Mouse (Mus musculus) layer of hippocampus, postnatal 36 days (tissue): Measurements from ENCODE around the gene Rps11. TPM values are rescaled to one million over a fixed set of nuclear protein-coding genes. Genes with fewer than 3 reads are reported as not detected.
A peak's percentile ranks its signal among the peaks of the same experiment; 100 is the strongest.

Experiments
- DNase-seq, 2 experiments: peaks; one replicate each; pipeline ENCODE4 v3.0.0; 2022
- microRNA-seq, 2 experiments: library from miRNA; unstranded; fragments of <30 nt; microRNA quantifications; one replicate each; pipeline ENCODE4 v1.2.0; 2021
- total RNA-seq, 2 experiments: library from RNA; stranded (reverse); gene quantifications; 2 replicates each; pipeline ENCODE4 v1.2.3; 2021

The Rps11 gene
- total RNA-seq, 2 experiments from 2014 or later: 408 to 432 TPM

DNA sequence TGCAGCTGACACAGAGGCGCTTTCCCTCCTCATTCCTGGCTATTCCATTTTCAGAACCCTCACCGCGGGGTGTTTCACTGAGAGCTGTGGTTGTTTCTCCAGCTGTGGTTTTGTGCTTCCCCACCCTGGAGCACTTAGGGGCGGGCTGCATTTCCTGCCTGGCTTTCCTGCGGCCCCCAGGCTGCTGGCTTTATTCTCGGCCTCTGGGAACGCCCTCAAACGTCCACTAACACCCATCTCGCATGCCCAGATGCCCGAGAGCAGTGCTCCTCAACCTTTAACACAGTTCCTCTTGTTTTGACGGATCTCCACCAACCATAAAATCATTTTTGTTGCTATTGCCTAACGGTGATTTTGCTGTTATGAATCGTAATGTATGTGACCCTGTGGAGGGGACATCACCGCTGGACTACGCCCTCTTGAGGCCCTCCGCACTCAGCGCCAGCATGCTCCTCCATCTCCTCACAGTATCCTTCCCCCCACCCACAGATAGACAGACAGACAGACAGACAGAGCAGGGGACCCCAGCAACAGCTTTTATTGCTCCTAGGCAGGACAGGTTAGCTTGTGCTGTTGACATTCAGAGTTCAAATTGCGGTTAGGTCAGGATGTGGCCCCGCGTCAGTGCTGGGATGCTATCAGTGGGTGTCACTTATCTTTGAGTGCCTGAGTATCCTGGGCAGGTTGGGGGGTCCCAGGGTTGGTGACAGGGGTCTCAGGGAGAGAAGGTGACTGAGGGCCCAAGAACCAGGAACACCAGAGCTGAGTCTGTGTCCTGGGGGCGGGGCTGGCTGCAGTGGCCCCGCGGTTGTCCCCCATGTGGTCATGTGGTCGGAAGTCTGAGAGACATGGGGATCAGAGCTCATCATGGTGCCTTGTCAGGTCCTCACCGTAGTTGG lies 41.6 kb downstream of the Rps11 start:
- DNase-seq: no peak

DNA sequence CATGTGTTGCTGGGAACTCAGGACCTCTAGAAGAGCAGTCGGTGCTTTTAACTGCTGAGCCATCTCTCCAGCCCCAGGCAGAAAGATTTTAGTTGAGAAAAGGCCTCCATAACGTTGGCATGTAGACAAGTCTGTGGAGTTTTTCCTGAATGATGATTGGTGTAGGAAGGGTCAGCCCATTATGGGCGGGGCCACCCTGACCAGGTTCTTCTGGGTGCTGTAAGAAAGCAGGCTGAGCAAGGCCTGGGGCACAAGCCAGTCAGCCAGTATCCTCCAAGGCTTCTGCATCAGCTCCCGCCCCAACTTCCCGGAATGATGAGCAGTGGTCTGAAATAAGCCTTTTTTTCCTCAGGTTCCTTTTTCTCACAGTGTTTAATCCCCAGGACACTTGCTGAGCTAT lies 43.2 kb downstream of the Rps11 start:
- no peak for DNase-seq

DNA sequence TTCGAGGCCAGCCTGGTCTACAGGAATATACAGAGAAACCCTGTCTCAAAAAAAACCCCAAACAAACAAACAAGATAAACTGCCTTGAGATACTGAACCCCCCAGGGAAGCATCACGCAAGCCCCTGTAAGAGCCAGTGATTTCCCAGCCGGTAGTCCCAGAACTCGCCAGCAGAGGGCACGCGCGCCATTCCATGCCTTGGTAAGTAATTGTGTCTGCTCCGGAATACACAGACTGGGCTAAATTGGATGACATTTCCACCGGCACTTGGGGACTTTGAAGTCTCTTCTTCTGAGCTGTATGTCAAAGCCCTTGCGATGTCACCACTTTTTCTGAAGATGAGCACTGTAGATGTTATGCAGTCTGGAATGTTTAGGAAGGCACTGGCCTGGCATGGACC lies 44.4 kb downstream of the Rps11 start:
- DNase-seq: peak; percentile 87 to 89

DNA sequence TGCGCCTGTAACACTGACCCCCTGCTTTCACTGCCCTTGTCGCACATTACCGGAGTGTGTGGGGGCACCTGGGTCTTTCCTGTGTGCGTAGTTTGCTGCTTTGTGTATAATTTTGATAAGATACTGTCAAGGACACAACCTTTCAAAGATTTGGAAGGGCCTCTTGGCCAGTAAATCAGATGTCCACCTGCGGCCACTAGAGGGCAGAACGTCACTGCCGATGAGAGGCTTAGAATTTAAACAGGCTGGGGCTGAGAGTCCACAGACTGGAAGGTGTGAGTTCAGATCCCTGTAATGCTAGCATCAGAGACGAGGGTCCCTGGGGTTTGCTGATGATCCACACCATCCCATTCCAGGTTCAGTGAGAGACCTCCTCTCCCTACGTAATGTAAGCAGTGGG lies 45.7 kb downstream of the Rps11 start:
- DNase-seq: peak; percentile 38 to 41

DNA sequence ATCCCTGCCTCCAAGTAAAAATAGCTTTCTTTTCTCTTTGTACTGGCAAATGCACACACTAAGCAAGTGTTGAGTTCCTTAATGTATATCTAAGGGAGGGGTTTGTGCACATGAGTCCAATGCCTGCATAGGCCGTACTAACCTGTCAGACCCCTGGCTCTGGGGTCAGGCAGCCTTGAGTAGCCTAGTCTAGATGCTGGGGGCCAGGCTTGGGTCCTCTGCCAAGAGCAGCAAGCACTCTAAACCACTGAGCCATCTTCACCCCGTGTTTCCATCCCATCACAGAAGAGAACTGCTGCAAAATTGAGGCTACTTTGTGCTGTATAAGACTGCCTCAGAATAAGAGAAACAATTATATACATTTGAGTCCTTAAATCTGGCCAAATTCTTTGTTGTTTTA lies 46.4 kb downstream of the Rps11 start:
- DNase-seq: no peak

DNA sequence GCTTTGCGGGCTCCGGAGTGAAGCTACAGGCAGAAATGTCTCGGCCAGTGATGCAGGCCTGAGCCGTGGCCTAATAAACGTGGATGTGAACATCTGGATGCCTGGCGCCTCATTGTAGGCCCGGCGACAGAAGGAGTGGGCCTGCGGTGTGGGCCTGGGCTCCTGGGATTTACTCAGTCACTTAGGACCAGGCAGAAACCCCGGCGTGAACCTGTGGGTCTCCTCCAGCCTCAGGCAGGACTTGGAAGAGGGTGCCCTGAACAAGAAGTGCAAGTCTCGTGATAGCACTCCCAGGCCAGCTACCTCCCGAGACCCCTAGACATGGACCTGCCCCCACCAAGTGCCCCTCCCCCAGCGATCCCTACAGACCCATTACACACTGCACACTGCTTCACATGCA lies 46.9 kb downstream of the Rps11 start:
- DNase-seq: no peak

DNA sequence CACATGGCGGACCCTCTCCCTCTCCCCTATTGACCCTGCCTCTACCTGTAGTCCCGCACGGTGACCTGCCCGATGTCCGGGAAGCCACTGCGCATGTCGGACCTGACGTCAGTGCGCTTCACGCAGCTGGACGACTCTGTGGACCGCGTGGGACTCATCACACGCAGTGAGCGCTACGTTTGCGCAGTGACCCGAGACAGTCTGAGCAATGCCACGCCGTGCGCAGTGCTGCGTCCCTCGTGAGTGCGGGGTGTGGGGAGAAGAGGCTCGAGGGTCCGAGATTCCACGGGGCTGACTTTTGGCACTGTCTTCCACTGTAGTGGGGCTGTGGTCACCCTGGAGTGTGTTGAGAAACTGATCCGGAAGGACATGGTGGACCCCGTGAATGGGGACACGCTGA lies 47.7 kb downstream of the Rps11 start:
- DNase-seq: no peak

DNA sequence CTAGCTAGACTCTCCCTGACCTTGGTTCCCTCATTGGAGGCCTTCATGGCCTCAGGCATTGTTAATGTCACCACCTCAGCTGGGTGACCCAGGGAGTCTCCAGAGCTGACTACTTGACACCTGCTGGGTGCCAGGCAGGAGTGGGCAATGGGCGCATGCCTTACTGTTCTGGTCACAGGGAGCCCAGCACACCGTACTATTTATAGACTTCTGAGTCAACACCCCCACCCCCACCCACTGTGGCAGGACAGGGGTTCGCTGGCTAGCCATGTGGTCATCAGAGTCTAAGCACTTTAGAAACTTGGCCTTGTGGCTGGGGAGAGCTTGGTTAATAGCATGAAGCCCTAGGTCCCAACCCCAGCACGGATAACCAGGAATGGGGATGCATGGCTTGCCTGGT lies 48.8 kb downstream of the Rps11 start:
- no peak for DNase-seq

DNA sequence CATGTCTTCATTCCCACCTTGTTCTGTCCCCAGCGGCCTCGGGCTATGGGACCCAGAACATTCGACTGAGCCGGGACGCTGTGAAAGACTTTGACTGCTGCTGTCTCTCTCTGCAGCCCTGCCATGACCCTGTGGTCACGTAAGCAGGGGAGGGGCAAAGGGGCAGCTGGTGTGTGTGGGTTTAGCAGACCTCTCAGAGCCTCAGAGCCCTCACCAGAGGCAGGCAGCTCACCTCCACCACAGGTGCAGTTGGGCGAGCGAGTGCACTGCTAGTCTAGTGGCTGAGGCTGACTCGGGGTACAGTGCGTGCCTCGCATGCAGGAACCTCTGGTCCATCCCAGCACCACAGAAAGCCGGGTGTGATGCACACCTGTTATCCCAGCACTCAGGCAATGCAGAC lies 50.3 kb downstream of the Rps11 start:
- no peak for DNase-seq

DNA sequence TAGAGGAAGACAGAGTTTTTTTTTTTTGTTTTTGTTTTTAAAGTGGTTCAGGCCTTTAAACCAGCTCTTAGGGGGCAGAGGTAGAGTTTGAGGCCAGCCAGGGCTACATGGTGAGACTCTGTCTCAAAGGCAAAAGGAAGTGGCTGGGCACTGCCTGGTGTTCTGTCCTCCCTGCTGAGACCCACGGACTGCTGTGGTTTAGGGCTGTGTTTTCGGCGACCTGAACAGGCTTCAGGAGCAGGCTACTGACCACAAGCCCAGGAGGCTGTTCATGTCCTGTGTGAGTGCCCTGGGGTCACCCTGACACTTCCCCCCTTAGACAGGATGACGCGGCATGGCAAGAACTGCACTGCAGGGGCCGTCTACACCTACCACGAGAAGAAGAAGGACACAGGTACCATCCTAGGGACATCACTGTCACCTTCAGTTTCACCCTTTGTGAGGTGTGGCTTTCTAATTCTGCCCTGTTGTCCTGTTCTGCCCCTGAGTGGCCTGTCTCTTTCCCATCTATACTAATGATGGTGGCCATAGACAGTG lies 51.0 kb downstream of the Rps11 start:
- DNase-seq: no peak

Small RNA genes within 50 kb of the gene (microRNA-seq; reads per million reads assigned to microRNA genes)
- gene Mir150 (1,117 to 1,338 reads per million in 2 experiments), gene Mir5121 (14.3 to 23.3 reads per million in 2 experiments), gene Mir7055 (1.1 to 2.7 reads per million in 2 experiments)

Other genes with a start within 250 kb of the Rps11 start
- gene Med25, start 231.7 kb downstream of the Rps11 start, total RNA-seq: 100 to 1,000 TPM in 1 of 2 experiments, 10 to 100 TPM in 1; 97.2 to 113 TPM
- 10 to 100 TPM; 23.8 to 29.1 TPM for gene Fuz, start 228.4 kb downstream of the Rps11 start, total RNA-seq
- 100 to 1,000 TPM; 295 to 305 TPM for gene Ap2a1, start 194.9 kb downstream of the Rps11 start, total RNA-seq
- under 1 TPM; 0.87 to 0.88 TPM for gene Tsks, start 181.2 kb downstream of the Rps11 start, total RNA-seq
- 100 to 1,000 TPM; 131 to 137 TPM for gene Cpt1c, start 149.6 kb downstream of the Rps11 start, total RNA-seq
- gene Prmt1, start 137.9 kb downstream of the Rps11 start, total RNA-seq: 100 to 1,000 TPM; 155 to 168 TPM
- 10 to 100 TPM; 45.9 to 51.0 TPM for gene Irf3, start 126.8 kb downstream of the Rps11 start, total RNA-seq
- gene Bcl2l12, start 125.7 kb downstream of the Rps11 start, total RNA-seq: 1 to 10 TPM; 3.0 to 4.1 TPM
- 100 to 1,000 TPM; 149 to 155 TPM for gene Scaf1, start 108.1 kb downstream of the Rps11 start, total RNA-seq
- gene Rras, start 106.5 kb downstream of the Rps11 start, total RNA-seq: 1 to 10 TPM; 9.7 TPM
- 10 to 100 TPM; 74.3 to 75.3 TPM for gene Prr12, start 71.6 kb downstream of the Rps11 start, total RNA-seq
- gene Nosip, start 62.0 kb downstream of the Rps11 start, total RNA-seq: 10 to 100 TPM; 51.0 to 51.3 TPM
- gene Prrg2, start 61.8 kb downstream of the Rps11 start, total RNA-seq: 1 to 10 TPM; 5.5 to 6.1 TPM
- gene Rcn3, start 32.2 kb downstream of the Rps11 start, total RNA-seq: 1 to 10 TPM; 6.2 to 6.9 TPM
- gene Fcgrt, start 20.6 kb downstream of the Rps11 start, total RNA-seq: 10 to 100 TPM; 16.7 to 18.5 TPM
- 100 to 1,000 TPM; 788 to 817 TPM for gene Rpl13a, start 4.3 kb upstream of the Rps11 start, total RNA-seq
- gene Gm45713, start 11.8 kb upstream of the Rps11 start, total RNA-seq: under 1 TPM in 1 of 2 experiments, not detected in 1; 0.50 TPM
- 10 to 100 TPM in 1 of 2 experiments, 1 to 10 TPM in 1; 7.0 to 10.1 TPM for gene Flt3l, start 12.0 kb upstream of the Rps11 start, total RNA-seq
- gene Pih1d1, start 29.9 kb upstream of the Rps11 start, total RNA-seq: 10 to 100 TPM; 44.5 to 46.8 TPM
- 10 to 100 TPM; 10.5 to 18.0 TPM for gene Aldh16a1, start 30.1 kb upstream of the Rps11 start, total RNA-seq
- gene Slc17a7, start 39.5 kb upstream of the Rps11 start, total RNA-seq: 1,000 to 10,000 TPM; 1,360 to 1,418 TPM
- under 1 TPM; 0.17 to 0.28 TPM for gene Gfy, start 55.1 kb upstream of the Rps11 start, total RNA-seq
- not detected for gene Pth2, start 56.6 kb upstream of the Rps11 start, total RNA-seq
- 1 to 10 TPM; 2.0 to 3.3 TPM for gene Ccdc155, start 80.5 kb upstream of the Rps11 start, total RNA-seq
- 1 to 10 TPM; 1.4 to 2.3 TPM for gene Dkkl1, start 87.7 kb upstream of the Rps11 start, total RNA-seq
- gene Tead2, start 91.3 kb upstream of the Rps11 start, total RNA-seq: 1 to 10 TPM; 2.6 to 7.8 TPM
- gene Cd37, start 114.7 kb upstream of the Rps11 start, total RNA-seq: 1 to 10 TPM; 1.9 to 4.8 TPM
- 1 to 10 TPM; 2.0 to 2.8 TPM for gene Slc6a16, start 116.6 kb upstream of the Rps11 start, total RNA-seq
- not detected for gene Slc6a21, start 153.1 kb upstream of the Rps11 start, total RNA-seq
- 10 to 100 TPM; 12.9 to 14.8 TPM for gene Trpm4, start 209.3 kb upstream of the Rps11 start, total RNA-seq
- gene Hrc, start 210.9 kb upstream of the Rps11 start, total RNA-seq: under 1 TPM; 0.20 to 0.46 TPM
- gene Ppfia3, start 242.6 kb upstream of the Rps11 start, total RNA-seq: 100 to 1,000 TPM; 126 to 128 TPM
- 100 to 1,000 TPM; 133 to 154 TPM for gene Lin7b, start 246.1 kb upstream of the Rps11 start, total RNA-seq